Mouse (Mus musculus) brain, adult 10 weeks (tissue): ENCODE data around the gene Dcun1d1. TPM values are rescaled to one million over a fixed set of nuclear protein-coding genes. Genes with fewer than 3 reads are reported as not detected.

ENCODE experiments used
- polyA plus RNA-seq: library from polyadenylated mRNA; stranded (reverse); fragments of 350-450 nt; fragmentation: Illumina TruSeq; extraction: RNeasy Lipid Tissue Mini Kit (QIAGEN cat#74804); gene quantifications from one replicate; pipeline ENCODE4 v1.2.3, GENCODE M21; 2015; ENCODE audit warnings: low read depth, low replicate concordance

Gene Dcun1d1
- polyA plus RNA-seq: 81.9 TPM

GRCm38 (mm10) chr3:35937345-35937744 is at the start of gene Dcun1d1:
Gene Dcun1d1, minus strand, starts transcription at chr3:35937445.

Other genes starting within 250 kb of the Dcun1d1 start
- 76.0 TPM for gene Atp11b, start 183.3 kb downstream of the Dcun1d1 start, polyA plus RNA-seq
- 23.3 TPM for gene Mccc1, start 63.2 kb upstream of the Dcun1d1 start, polyA plus RNA-seq
- not detected for gene Ccdc144b, start 116.1 kb upstream of the Dcun1d1 start, polyA plus RNA-seq
- 40.3 TPM for gene Acad9, start 128.5 kb upstream of the Dcun1d1 start, polyA plus RNA-seq
- 10.1 TPM for gene D3Ertd254e, start 213.6 kb upstream of the Dcun1d1 start, polyA plus RNA-seq